Mouse (Mus musculus) kidney, adult 2 months (tissue): ENCODE measurements around the gene Calm2.

Source experiments
- CTCF ChIP-seq: fragments of 200-500 bp; conservative IDR thresholded peaks from 2 replicates; pipeline ENCODE4 v1.5.1; 2011; ENCODE audit warnings: low read depth, mild to moderate bottlenecking, control low read depth, low read length, moderate library complexity, mixed read lengths; ENCODE audit not compliant: insufficient read depth, insufficient read length
- POLR2A ChIP-seq: fragments of 200-500 bp; IDR thresholded peaks from one replicate; pipeline ENCODE4 v1.6.1; 2011; ENCODE audit warnings: low read depth, low read length, control low read depth

DNA sequence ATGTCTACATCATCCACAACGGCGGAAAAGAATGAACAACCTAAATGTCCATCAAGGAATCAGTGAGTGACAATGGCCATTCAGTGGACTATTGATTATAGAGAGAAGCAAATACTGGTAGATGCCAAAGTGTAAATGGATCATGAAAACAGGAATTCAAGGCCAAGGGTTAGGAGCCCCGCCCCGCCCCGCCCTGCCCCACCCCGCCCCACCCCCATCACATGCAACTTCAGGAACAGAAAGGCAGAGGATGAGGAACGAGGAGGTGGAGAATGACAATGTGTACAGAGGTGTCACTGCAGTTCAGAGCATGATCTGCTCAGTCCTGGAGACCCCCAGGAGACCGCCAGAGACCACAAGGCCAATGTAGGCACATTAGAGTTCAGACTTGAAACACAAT is 23.5 kb upstream of the Calm2 start:
- TF ChIP-seq POLR2A (no peak), CTCF (no peak)
